Mouse (Mus musculus) CH12.LX (cell line): ENCODE data around the gene Irs2.

Source experiments
- JUN ChIP-seq: IDR thresholded peaks from 2 replicates; pipeline ENCODE4 v1.6.1; 2011; ENCODE audit warnings: low read depth, mild to moderate bottlenecking, low read length, improper control_type of control experiment, moderate library complexity; ENCODE audit not compliant: insufficient read depth
- JUND ChIP-seq: conservative IDR thresholded peaks from 2 replicates; pipeline ENCODE4 v1.6.1; 2011; ENCODE audit warnings: low read depth, low read length, improper control_type of control experiment
- MAFK ChIP-seq: IDR thresholded peaks from 2 replicates; pipeline ENCODE4 v1.6.1; 2011; ENCODE audit warnings: low read length, improper control_type of control experiment; ENCODE audit not compliant: insufficient replicate concordance
- POLR2A ChIP-seq: IDR thresholded peaks from 2 replicates; pipeline ENCODE4 v1.6.1; 2011; ENCODE audit warnings: low read depth, mild to moderate bottlenecking, improper control_type of control experiment, low read length
- UBTF ChIP-seq: IDR thresholded peaks from 2 replicates; pipeline ENCODE4 v1.6.1; 2012; ENCODE audit warnings: low read depth, mild to moderate bottlenecking, inconsistent platforms, low read length, improper control_type of control experiment, moderate library complexity

DNA sequence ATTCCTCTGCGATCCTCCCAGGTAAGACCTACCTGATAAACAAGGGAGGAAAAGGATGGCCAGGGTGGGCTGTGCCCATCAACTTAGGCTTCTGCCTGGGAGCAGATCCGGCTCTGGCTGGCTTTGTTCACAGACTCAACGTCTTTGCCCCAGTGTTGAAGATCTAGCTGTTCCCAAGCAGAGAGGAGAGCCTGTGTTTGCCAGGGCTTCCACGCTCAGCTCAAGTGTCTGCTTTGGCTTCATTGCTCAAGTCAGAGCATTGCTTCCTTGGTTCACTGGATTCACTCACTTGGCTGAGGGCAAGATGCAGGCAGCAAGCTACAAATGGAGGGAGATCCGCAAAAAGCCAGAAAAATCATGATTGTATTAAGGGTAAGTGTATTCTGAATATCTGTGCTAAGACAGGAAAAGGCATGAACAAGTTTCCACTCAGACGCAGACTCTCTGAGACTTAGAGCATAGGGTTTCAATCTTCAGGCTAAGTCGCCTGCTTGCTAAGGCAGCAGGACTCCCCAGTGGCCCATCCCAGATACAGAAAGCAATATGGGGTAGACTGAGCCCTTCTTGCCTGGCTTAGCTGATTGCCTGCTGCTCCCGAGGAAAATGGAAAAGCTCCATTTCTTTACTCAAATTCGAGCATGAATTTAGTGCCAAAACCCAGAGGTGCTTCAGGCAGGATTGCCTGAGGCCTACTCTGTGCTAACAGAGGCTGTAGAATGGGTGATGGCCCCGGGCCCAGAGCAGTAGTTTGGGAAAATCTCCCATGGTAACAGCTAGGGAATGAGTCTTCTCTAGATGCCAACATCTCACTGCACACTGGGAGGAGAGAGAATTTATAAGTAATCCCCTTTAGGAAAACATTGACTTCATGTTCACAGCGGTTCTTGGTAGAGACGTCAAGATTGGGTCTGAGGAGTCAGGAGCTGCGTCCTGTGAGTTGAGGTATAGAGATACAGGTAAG is 37.5 kb downstream of the Irs2 start:
- TF ChIP-seq JUND (no peak), MAFK (no peak), JUN (no peak), POLR2A (no peak), UBTF (no peak)
